Mouse (Mus musculus) embryonic fibroblast, embryonic 13.5 days (primary cell): Measurements from ENCODE around the gene Aggf1.

ENCODE experiments used
- CTCF ChIP-seq: IDR thresholded peaks from 2 replicates; pipeline ENCODE4 v1.5.1; 2011; ENCODE audit warnings: mild to moderate bottlenecking, control low read depth, low read length, moderate library complexity, borderline replicate concordance; ENCODE audit not compliant: insufficient read depth
- POLR2A ChIP-seq: IDR thresholded peaks from 2 replicates; pipeline ENCODE4 v1.6.1; 2011; ENCODE audit warnings: low read depth, mild to moderate bottlenecking, control low read depth, low read length, moderate library complexity

DNA sequence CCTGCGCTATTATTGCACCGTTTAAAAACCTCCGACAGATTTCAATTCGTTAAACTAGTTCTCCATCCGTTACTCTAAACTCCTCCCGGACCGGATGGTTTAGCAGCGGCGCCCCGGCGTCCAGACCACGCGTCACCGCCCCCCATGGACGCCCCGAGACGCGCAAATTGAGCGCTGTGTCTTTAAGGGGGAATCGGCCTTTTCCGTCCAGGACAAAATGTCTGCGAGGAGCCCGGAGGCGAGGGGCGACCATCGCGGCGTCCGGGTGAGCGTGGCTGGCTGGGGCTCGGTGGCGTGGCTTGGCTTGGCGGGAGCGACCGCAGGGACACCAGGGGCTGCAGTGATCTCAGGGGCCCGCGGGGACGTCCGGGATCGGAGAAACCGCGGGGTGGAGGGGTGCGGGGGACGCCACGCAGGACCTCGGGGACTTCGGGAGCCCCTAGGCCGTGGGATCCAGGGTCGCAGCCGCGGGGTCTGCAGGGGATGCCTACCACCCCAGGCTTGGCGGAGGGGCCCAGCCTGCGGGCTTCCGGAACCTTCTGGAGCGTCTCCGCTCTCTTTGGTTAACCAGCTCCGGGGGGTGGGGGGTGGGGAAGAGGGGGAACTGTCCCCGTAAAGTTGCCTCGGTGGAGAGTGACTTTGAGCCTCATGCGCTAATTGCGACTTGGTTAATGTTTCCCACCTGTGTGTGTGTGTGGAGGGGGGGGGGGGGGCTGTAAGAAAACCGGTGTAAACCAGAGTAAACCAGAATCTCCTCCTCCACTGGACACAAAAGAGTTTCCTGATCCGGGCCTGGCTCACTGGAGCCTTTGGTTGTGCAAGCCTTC lies 49.9 kb downstream of the Aggf1 start:
- TF ChIP-seq CTCF (no peak), POLR2A (peak; percentile 58; the same call in 1 of the 2 replicates)
